Mouse (Mus musculus): ENCODE data around the gene Ptgr2. TPM values are rescaled to one million over a fixed set of nuclear protein-coding genes. Genes with fewer than 3 reads are reported as not detected.

The Ptgr2 gene
- 1.1 and 2.6 TPM in 2 replicates for polyA plus RNA-seq (2012; ENCODE audit: low replicate concordance)

GRCm38 (mm10) chr12:84284885-84285592 lies at the start of gene Ptgr2:
Gene Ptgr2, plus strand, starts transcription at chr12:84285232.

GRCm38 (mm10) chr12:84316721-84317621 lies 31.9 kb downstream of the Ptgr2 start, which contains the start of gene Zfp410:
Gene Zfp410, plus strand, starts transcription at chr12:84316852.

GRCm38 (mm10) chr12:84361555-84362489 lies 76.8 kb downstream of the Ptgr2 start, which contains the start of the genes Coq6 and Fam161b:
Gene Coq6, plus strand, starts transcription at chr12:84361657.
Gene Fam161b, minus strand, starts transcription at chr12:84361833.

Other genes starting within 250 kb of the Ptgr2 start
- 0.21 and 0.93 TPM in 2 replicates for gene Acot4, start 246.9 kb upstream of the Ptgr2 start, polyA plus RNA-seq (2012; ENCODE audit: low replicate concordance)
- not detected in 2 replicates for gene Gm49366, start 246.3 kb upstream of the Ptgr2 start, polyA plus RNA-seq (2012; ENCODE audit: low replicate concordance)
- gene Acot3, start 233.1 kb upstream of the Ptgr2 start, polyA plus RNA-seq (2012; ENCODE audit: low replicate concordance) = not detected in 2 replicates
- gene Acot5, start 215.9 kb upstream of the Ptgr2 start, polyA plus RNA-seq (2012; ENCODE audit: low replicate concordance) = not detected in 2 replicates
- 0.51 and 1.0 TPM in 2 replicates for gene Acot6, start 184.6 kb upstream of the Ptgr2 start, polyA plus RNA-seq (2012; ENCODE audit: low replicate concordance)
- gene Dnal1, start 170.9 kb upstream of the Ptgr2 start, polyA plus RNA-seq (2012; ENCODE audit: low replicate concordance) = 0.16 and 0.21 TPM in 2 replicates
- gene Pnma1, start 136.7 kb upstream of the Ptgr2 start, polyA plus RNA-seq (2012; ENCODE audit: low replicate concordance) = 0.27 and 0.65 TPM in 2 replicates
- 141 and 153 TPM in 2 replicates for gene Elmsan1, start 66.4 kb upstream of the Ptgr2 start, polyA plus RNA-seq (2012; ENCODE audit: low replicate concordance)
- 2.6 and 2.8 TPM in 2 replicates for gene Zfp410, start 31.6 kb downstream of the Ptgr2 start, polyA plus RNA-seq (2012; ENCODE audit: low replicate concordance)
- 5.9 and 8.2 TPM in 2 replicates for gene Coq6, start 76.4 kb downstream of the Ptgr2 start, polyA plus RNA-seq (2012; ENCODE audit: low replicate concordance)
- gene Fam161b, start 76.6 kb downstream of the Ptgr2 start, polyA plus RNA-seq (2012; ENCODE audit: low replicate concordance) = 0.23 and 0.38 TPM in 2 replicates
- gene Entpd5, start 123.8 kb downstream of the Ptgr2 start, polyA plus RNA-seq (2012; ENCODE audit: low replicate concordance) = 2.0 and 8.9 TPM in 2 replicates
- gene Bbof1, start 123.8 kb downstream of the Ptgr2 start, polyA plus RNA-seq (2012; ENCODE audit: low replicate concordance) = 0.14 and 0.25 TPM in 2 replicates
- gene Rnf113a2, start 132.0 kb downstream of the Ptgr2 start, polyA plus RNA-seq (2012; ENCODE audit: low replicate concordance) = 18.0 and 29.7 TPM in 2 replicates
- 2.4 and 4.5 TPM in 2 replicates for gene Aldh6a1, start 165.8 kb downstream of the Ptgr2 start, polyA plus RNA-seq (2012; ENCODE audit: low replicate concordance)
- 0.71 and 1.4 TPM in 2 replicates for gene Lin52, start 166.2 kb downstream of the Ptgr2 start, polyA plus RNA-seq (2012; ENCODE audit: low replicate concordance)

Data from hematopoietic multipotent progenitor cell, adult 10-12 weeks (in vitro differentiated cells).